Mouse (Mus musculus) bone marrow, adult 2 months (tissue): ENCODE measurements around the gene Gdpd2.

Experiments
- CTCF ChIP-seq: fragments of 200-500 bp; IDR thresholded peaks from 2 replicates; pipeline ENCODE4 v1.5.1; 2011; ENCODE audit warnings: low read length, control low read depth; ENCODE audit not compliant: control insufficient read depth, insufficient read depth
- POLR2A ChIP-seq: fragments of 200-500 bp; IDR thresholded peaks from 2 replicates; pipeline ENCODE4 v1.6.1; 2011; ENCODE audit warnings: low read depth, mild to moderate bottlenecking, control low read depth, low read length, borderline replicate concordance; ENCODE audit not compliant: control insufficient read depth

DNA sequence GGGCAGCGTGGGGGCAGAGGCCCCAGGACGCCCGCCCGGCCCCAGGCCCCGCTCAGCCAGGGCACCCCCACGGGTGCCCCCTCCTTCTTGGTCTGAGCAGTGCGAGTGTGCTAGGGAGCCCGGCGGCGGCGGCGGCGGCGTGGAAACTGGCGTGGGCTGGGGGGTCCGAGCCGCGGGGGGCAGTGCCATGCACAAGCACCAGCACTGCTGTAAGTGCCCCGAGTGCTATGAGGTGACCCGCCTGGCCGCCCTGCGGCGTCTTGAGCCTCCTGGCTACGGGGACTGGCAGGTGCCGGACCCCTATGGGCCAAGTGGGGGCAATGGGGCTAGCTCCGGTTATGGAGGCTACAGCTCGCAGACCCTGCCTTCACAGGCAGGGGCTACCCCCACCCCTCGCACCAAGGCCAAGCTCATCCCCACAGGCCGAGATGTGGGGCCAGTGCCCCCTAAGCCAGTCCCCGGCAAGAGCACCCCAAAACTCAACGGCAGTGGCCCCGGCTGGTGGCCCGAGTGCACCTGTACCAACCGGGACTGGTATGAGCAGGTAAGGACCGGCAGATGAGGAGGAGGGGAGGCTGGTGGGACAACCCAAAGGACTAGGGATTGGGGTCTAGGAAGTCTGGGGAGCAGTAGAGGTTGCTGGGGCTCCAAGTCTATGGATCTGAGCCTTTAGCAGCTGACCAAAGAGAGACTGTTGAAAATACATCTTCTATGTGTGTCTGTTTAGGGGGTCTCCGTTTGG is 38.4 kb downstream of the Gdpd2 start:
- no peak for TF ChIP-seq CTCF
- TF ChIP-seq POLR2A, result no peak
